18 mouse cellular contexts compared by ENCODE assay signal in genomic region chr13:56329769-56330168, GRCm38 (mm10). TPM values are rescaled to one million over a fixed set of nuclear protein-coding genes. Genes with fewer than 3 reads are reported as not detected.
DNase-seq lines count a peak whose midpoint lies in the region; ATAC-seq lines count a peak whose summit lies in the region.
"Had no signal": no experiment of that assay in that cellular context is flagged by ENCODE, and none has a peak within 500 bp of the region (broad histone marks: within the 10 kb centered on the region; RNA-seq: fewer than 3 reads in every experiment).

No protein-coding gene starts in this region.

- 44% methylated on average over 6 of the region's 6 CpGs for WGBS in hindbrain, embryonic 15.5 days
- 66% methylated on average over 6 of the region's 6 CpGs for WGBS in hindbrain, embryonic 12.5 days
- 63% methylated on average over 6 of the region's 6 CpGs for WGBS in embryonic facial prominence, embryonic 12.5 days
- 29% methylated on average over 6 of the region's 6 CpGs for WGBS in midbrain, embryonic 14.5 days

- no peak overlapping the region for H3K9ac ChIP-seq in hindbrain, embryonic 15.5 days
- no peak overlapping the region for H3K9ac ChIP-seq in hindbrain, embryonic 12.5 days
- H3K9ac ChIP-seq in embryonic facial prominence, embryonic 12.5 days, result no peak overlapping the region
- H3K9ac ChIP-seq in midbrain, embryonic 14.5 days (replicated peaks; ENCODE audit: low read length), result no peak overlapping the region
- H3K9ac ChIP-seq: heart, embryonic 12.5 days; liver, embryonic 12.5 days; lung, embryonic 15.5 days had no signal

- 0 out of 2 replicates have a peak, but pooled peaks cover 14% of the 10 kb centered on the region for H3K4me1 ChIP-seq in hindbrain, embryonic 15.5 days (replicated peaks)
- H3K4me1 ChIP-seq in hindbrain, embryonic 12.5 days, result 0 out of 2 replicates have a peak, but pooled peaks cover 6% of the 10 kb centered on the region
- peaks cover 31% of the 10 kb centered on the region for H3K4me1 ChIP-seq in embryonic facial prominence, embryonic 12.5 days
- H3K4me1 ChIP-seq in midbrain, embryonic 14.5 days (ENCODE audit: control insufficient read depth, insufficient read depth, low read length), result peaks cover 13% of the 10 kb centered on the region
- H3K4me1 ChIP-seq: heart, embryonic 12.5 days; liver, embryonic 12.5 days; lung, embryonic 15.5 days had no signal

- intact Hi-C loops in gastrocnemius, postnatal 14 days (cut with DNase I; ENCODE audit: low total_unique reads), result no loop called here

- H3K27ac ChIP-seq in hindbrain, embryonic 15.5 days (replicated peaks), result no peak overlapping the region
- no peak overlapping the region for H3K27ac ChIP-seq in hindbrain, embryonic 12.5 days
- H3K27ac ChIP-seq in embryonic facial prominence, embryonic 12.5 days, result peak overlapping the region; percentile 81
- no peak overlapping the region for H3K27ac ChIP-seq in midbrain, embryonic 14.5 days (replicated peaks; ENCODE audit: low read depth, low read length)
- H3K27ac ChIP-seq: liver, embryonic 12.5 days; lung, embryonic 15.5 days had no signal

- H3K27me3 ChIP-seq in hindbrain, embryonic 15.5 days, result no peaks in the 10 kb centered on the region
- no peaks in the 10 kb centered on the region for H3K27me3 ChIP-seq in hindbrain, embryonic 12.5 days
- H3K27me3 ChIP-seq in embryonic facial prominence, embryonic 12.5 days, result no peaks in the 10 kb centered on the region
- no peaks in the 10 kb centered on the region for H3K27me3 ChIP-seq in midbrain, embryonic 14.5 days (ENCODE audit: control insufficient read depth, insufficient read depth, low read length)
- H3K27me3 ChIP-seq: lung, embryonic 15.5 days had no signal

- H3K9me3 ChIP-seq in hindbrain, embryonic 15.5 days, result no peaks in the 10 kb centered on the region
- H3K9me3 ChIP-seq in hindbrain, embryonic 12.5 days (replicated peaks), result no peaks in the 10 kb centered on the region
- H3K9me3 ChIP-seq in embryonic facial prominence, embryonic 12.5 days, result no peaks in the 10 kb centered on the region
- no peaks in the 10 kb centered on the region for H3K9me3 ChIP-seq in midbrain, embryonic 14.5 days (ENCODE audit: control insufficient read depth, low read length)
- H3K9me3 ChIP-seq: heart, embryonic 12.5 days; liver, embryonic 12.5 days; lung, embryonic 15.5 days had no signal

- H3K4me3 ChIP-seq in hindbrain, embryonic 15.5 days, result no peak overlapping the region
- H3K4me3 ChIP-seq in hindbrain, embryonic 12.5 days, result no peak overlapping the region
- no peak overlapping the region for H3K4me3 ChIP-seq in embryonic facial prominence, embryonic 12.5 days
- H3K4me3 ChIP-seq in midbrain, embryonic 14.5 days (replicated peaks; ENCODE audit: low read depth, low read length), result no peak overlapping the region
- H3K4me3 ChIP-seq: heart, embryonic 12.5 days; liver, embryonic 12.5 days; lung, embryonic 15.5 days had no signal

- DNase-seq in brain, embryonic 18.5 days (ENCODE audit: low read depth, low spot score), result peak; percentile 39
- peak; percentile 61 for DNase-seq in midbrain, embryonic 14.5 days
- no peak for DNase-seq in gastrocnemius, postnatal 25 days
- DNase-seq in gastrocnemius, postnatal 14 days, result no peak
- DNase-seq: adrenal gland, adult 8-10 months; cerebellum, adult 2 months; embryo, embryonic 11 days; heart, postnatal 36 days; kidney, adult 11 months; kidney, postnatal 14 days had no signal

- ATAC-seq in hindbrain, embryonic 15.5 days (ENCODE audit: low FRiP score, low read depth), result peak; percentile 84
- ATAC-seq in hindbrain, embryonic 12.5 days (ENCODE audit: low FRiP score), result no peak
- no peak for ATAC-seq in embryonic facial prominence, embryonic 12.5 days (ENCODE audit: insufficient number of reproducible peaks, insufficient read depth, low FRiP score, low TSS enrichment)
- no peak; the same call in 1 of the 2 replicates for ATAC-seq in midbrain, embryonic 14.5 days (ENCODE audit: low FRiP score, low TSS enrichment)
- ATAC-seq: CD4-positive, CD25-positive, alpha-beta regulatory T cell, adult 4 months; liver, embryonic 12.5 days had no signal

- no peaks in the 10 kb centered on the region for H3K36me3 ChIP-seq in hindbrain, embryonic 15.5 days
- no peaks in the 10 kb centered on the region for H3K36me3 ChIP-seq in hindbrain, embryonic 12.5 days
- no peaks in the 10 kb centered on the region for H3K36me3 ChIP-seq in embryonic facial prominence, embryonic 12.5 days
- no peaks in the 10 kb centered on the region for H3K36me3 ChIP-seq in midbrain, embryonic 14.5 days (ENCODE audit: control insufficient read depth, insufficient read depth, low read length)
- H3K36me3 ChIP-seq: heart, embryonic 12.5 days; liver, embryonic 12.5 days; lung, embryonic 15.5 days had no signal

- no peak overlapping the region for H3K4me2 ChIP-seq in hindbrain, embryonic 15.5 days
- no peak overlapping the region for H3K4me2 ChIP-seq in hindbrain, embryonic 12.5 days (replicated peaks)
- no peak overlapping the region for H3K4me2 ChIP-seq in embryonic facial prominence, embryonic 12.5 days (replicated peaks)
- H3K4me2 ChIP-seq in midbrain, embryonic 14.5 days (ENCODE audit: low read length), result no peak overlapping the region
- H3K4me2 ChIP-seq: heart, embryonic 12.5 days; liver, embryonic 12.5 days; lung, embryonic 15.5 days had no signal

RNA-seq across cellular contexts. Expression of gene Cxcl14, which starts 33.4 kb away (rescaled TPM):
- polyA plus RNA-seq in hindbrain, embryonic 15.5 days (2015; fragmentation: Nextera tagmentation; extraction: Ambion mirVana), result 6.2 and 19.7 TPM in 2 replicates
- 72.3 and 90.1 TPM in 2 replicates for polyA plus RNA-seq in hindbrain, embryonic 12.5 days (2016; fragmentation: Nextera tagmentation; extraction: Ambion mirVana)
- polyA plus RNA-seq in embryonic facial prominence, embryonic 12.5 days (2016; fragmentation: Nextera tagmentation; extraction: Ambion mirVana), result 308 and 338 TPM in 2 replicates
- polyA plus RNA-seq in midbrain, embryonic 14.5 days (2014; fragmentation: Nextera tagmentation; extraction: Ambion mirVana), result 10.2 and 11.2 TPM in 2 replicates
- total RNA-seq in gastrocnemius, postnatal 25 days (2021), result 10 to 100 TPM; 18.8 to 34.8 TPM
- total RNA-seq in gastrocnemius, postnatal 14 days (2021), result 10 to 100 TPM; 23.3 to 28.6 TPM
- total RNA-seq: MEL had no signal
- polyA plus RNA-seq: CD4-positive, CD25-positive, alpha-beta regulatory T cell, adult 4 months had no signal

Comparison
In these comparisons a context has a peak if more than half of its experiments do, and no peak if none do; other contexts are left out.
1. DNase-seq: peak in brain, embryonic 18.5 days (single experiment) and midbrain, embryonic 14.5 days (single experiment); none in gastrocnemius, postnatal 25 days (single experiment) and gastrocnemius, postnatal 14 days (single experiment).